Mouse (Mus musculus) liver, postnatal 0 days (tissue): ENCODE results near the gene Plekhm3. TPM values are rescaled to one million over a fixed set of nuclear protein-coding genes. Genes with fewer than 3 reads are reported as not detected.

Experiments used
- ATAC-seq: fragments of 200-750 bp; cut with Nextera tagmentation; 2 replicates; pipeline ENCODE4 v1.8.0; 2017; ENCODE audit warnings: mild to moderate bottlenecking, moderate library complexity
- DNase-seq: peaks from one replicate; pipeline ENCODE4 v3.0.0-alpha.2; 2016
- H3K27ac ChIP-seq: fragments of 300-500 bp; sonication (generic); 2 replicates; pipeline ENCODE4 v1.5.1; 2014; ENCODE audit warnings: antibody characterized with exemption, moderate library complexity, mild to moderate bottlenecking, low read depth
- H3K27me3 ChIP-seq: fragments of 300-500 bp; sonication (generic); 2 replicates; pipeline ENCODE4 v1.6.1; 2014; ENCODE audit warnings: low read length, control low read depth, mixed read lengths; ENCODE audit not compliant: insufficient read depth
- H3K36me3 ChIP-seq: fragments of 300-500 bp; sonication (generic); replicated peaks from 2 replicates; pipeline ENCODE4 v1.6.1; 2014; ENCODE audit warnings: mild to moderate bottlenecking, control low read depth, low read length, moderate library complexity, mixed read lengths; ENCODE audit not compliant: insufficient read depth
- H3K4me1 ChIP-seq: fragments of 300-500 bp; sonication (generic); 2 replicates; pipeline ENCODE4 v1.6.1; 2014; ENCODE audit warnings: antibody characterized with exemption, mild to moderate bottlenecking, control low read depth; ENCODE audit not compliant: insufficient read depth
- H3K4me2 ChIP-seq: fragments of 300-500 bp; sonication (generic); 2 replicates; pipeline ENCODE4 v1.6.1; 2014; ENCODE audit warnings: low read depth, mild to moderate bottlenecking, low read length, moderate library complexity, mixed read lengths
- H3K4me3 ChIP-seq: fragments of 300-500 bp; sonication (generic); 2 replicates; pipeline ENCODE4 v1.5.1; 2014; ENCODE audit warnings: low read depth, low read length
- H3K9ac ChIP-seq: fragments of 300-500 bp; sonication (generic); replicated peaks from 2 replicates; pipeline ENCODE4 v1.6.1; 2014; ENCODE audit warnings: mild to moderate bottlenecking, moderate library complexity
- H3K9me3 ChIP-seq: fragments of 300-500 bp; sonication (generic); 2 replicates; pipeline ENCODE4 v1.6.1; 2016; ENCODE audit warnings: mild to moderate bottlenecking, control low read depth, low read length, mixed read lengths
- CTCF ChIP-seq: sonication (generic); IDR thresholded peaks from 2 replicates; pipeline ENCODE4 v1.5.1; 2016; ENCODE audit warnings: antibody characterized with exemption, low read depth
- EP300 ChIP-seq: IDR thresholded peaks from 2 replicates; pipeline ENCODE4 v1.6.1; 2016; ENCODE audit warnings: antibody characterized with exemption, low read depth, mild to moderate bottlenecking
- WGBS: fragments of 180-500 bp; shearing (Covaris S2); extraction: QIAGEN DNeasy Blood & Tissue Kit; methylation state at CpG from one replicate; pipeline ENCODE4 v1.1.7; 2014; ENCODE audit not compliant: insufficient replicate concordance; 5-methylcytosine and 5-hydroxymethylcytosine counted together
- polyA plus RNA-seq: library from polyadenylated mRNA; unstranded; fragments of >200 nt; fragmentation: Nextera tagmentation; extraction: Ambion mirVana; gene quantifications from 2 replicates; pipeline ENCODE4 v1.2.1, GENCODE M21; 2015

Gene Plekhm3
- polyA plus RNA-seq, 1 experiment from 2014 or later: 1.4 TPM

DNA sequence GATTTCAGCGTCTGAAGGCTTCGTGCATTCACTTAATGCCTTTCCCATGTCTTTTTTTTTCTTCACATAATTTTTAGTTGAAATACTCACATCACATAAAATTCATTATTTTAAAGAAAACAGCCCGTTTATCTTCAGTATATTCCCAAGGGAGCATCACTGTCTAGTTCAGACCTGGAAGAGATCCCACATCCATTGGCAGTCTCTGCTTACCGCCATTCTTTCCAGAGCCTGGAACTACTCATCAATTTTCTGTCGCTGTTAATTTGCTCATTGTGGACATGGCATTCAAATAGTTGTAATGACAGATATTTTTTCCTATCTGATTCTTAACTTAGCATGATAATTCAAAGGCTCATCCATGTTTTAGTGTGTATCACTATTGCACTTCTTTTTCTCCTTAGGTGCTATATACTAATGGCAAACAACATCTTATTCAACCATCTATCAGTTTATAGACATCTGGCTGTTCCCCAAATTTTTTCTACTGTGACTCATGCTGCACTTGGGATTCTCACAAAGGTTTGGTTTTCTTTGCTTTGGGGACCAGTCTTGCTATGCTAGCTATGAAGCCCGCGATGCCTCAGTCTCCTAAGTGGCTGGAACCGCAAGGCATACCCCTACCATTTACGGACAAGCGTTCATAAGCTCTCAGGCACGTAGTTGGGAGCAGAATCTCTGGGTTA is 96.2 kb downstream of the Plekhm3 start:
- Histone ChIP-seq H3K36me3 (no peaks in the 10 kb centered on the region), H3K9me3 (no peaks in the 10 kb centered on the region), H3K9ac (no peak overlapping the region), H3K4me1 (no peaks in the 10 kb centered on the region), H3K4me3 (no peak overlapping the region), H3K27me3 (no peaks in the 10 kb centered on the region), H3K4me2 (no peak overlapping the region), H3K27ac (no peak overlapping the region)
- ATAC-seq (no peak), DNase-seq (no peak)
- 87% methylated on average over 11 of the region's 11 CpGs for WGBS
- no peak for TF ChIP-seq CTCF
- TF ChIP-seq EP300: no peak

DNA sequence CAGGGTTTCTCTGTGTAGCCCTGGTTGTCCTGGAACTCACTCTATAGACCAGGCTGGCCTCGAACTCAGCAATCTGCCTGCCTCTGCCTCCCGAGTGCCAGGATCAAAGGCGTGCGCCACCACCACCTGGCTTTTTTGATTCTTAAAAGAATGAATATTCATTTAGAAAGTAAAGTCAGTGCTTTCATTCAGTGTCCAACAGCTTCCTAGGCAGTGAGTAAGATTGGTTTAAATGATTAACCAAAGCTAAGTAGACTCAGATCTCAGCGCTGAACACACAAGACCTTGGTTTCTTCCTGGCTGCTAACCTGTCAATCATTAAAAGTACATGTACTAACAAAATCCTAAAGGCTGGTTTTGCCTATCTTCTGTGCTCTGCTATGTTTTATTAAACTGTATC is 96.8 kb downstream of the Plekhm3 start:
- Histone ChIP-seq H3K27ac (no peak overlapping the region), H3K9me3 (no peaks in the 10 kb centered on the region), H3K9ac (no peak overlapping the region), H3K4me1 (no peaks in the 10 kb centered on the region), H3K36me3 (no peaks in the 10 kb centered on the region), H3K4me3 (no peak overlapping the region), H3K4me2 (no peak overlapping the region), H3K27me3 (no peaks in the 10 kb centered on the region)
- peak; percentile 62; the same call in 1 of the 2 replicates for ATAC-seq
- DNase-seq: no peak
- TF ChIP-seq CTCF: no peak
- TF ChIP-seq EP300: no peak
- 59% methylated on average over 5 of the region's 5 CpGs for WGBS

DNA sequence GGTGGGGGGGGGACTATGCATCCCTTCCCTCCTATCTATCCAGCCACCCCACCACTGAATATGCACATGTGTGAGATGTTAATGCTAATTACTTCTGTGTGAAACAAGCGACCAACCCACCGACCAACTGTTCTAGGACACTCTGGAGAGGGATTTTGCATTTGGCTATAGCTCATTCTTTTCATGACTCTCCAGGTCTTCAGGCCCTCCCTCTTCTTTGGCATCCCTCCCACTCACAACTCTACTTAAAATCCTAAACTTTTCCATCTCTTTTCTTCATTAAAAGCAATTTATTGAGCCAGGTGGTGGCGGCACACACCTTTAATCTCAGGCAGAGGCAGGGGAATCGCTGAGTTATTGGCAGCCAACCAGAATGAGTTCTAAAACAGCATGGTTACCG is 101.8 kb downstream of the Plekhm3 start:
- Histone ChIP-seq H3K9ac (no peak overlapping the region), H3K36me3 (no peaks in the 10 kb centered on the region), H3K27ac (no peak overlapping the region), H3K4me1 (0 out of 2 replicates have a peak, but pooled peaks cover 5% of the 10 kb centered on the region), H3K4me3 (no peak overlapping the region), H3K27me3 (no peaks in the 10 kb centered on the region), H3K9me3 (no peaks in the 10 kb centered on the region), H3K4me2 (no peak overlapping the region)
- TF ChIP-seq EP300: no peak
- TF ChIP-seq CTCF: no peak
- WGBS: 69% methylated on average over 5 of the region's 5 CpGs
- ATAC-seq: no peak
- DNase-seq: no peak

- Histone ChIP-seq H3K36me3 (no peaks in the 10 kb centered on the region), H3K4me1 (0 out of 2 replicates have a peak, but pooled peaks cover 5% of the 10 kb centered on the region), H3K27ac (no peak overlapping the region), H3K9me3 (no peaks in the 10 kb centered on the region), H3K9ac (no peak overlapping the region), H3K4me3 (no peak overlapping the region), H3K4me2 (no peak overlapping the region), H3K27me3 (no peaks in the 10 kb centered on the region)
- WGBS: 68% methylated on average over 5 of the region's 5 CpGs
- DNase-seq: no peak
- ATAC-seq: peak; percentile 35; the same call in 1 of the 2 replicates
- TF ChIP-seq EP300 (no peak), CTCF (no peak)
These were observed 102.6 kb downstream of the Plekhm3 start for GRCm38 (mm10) chr1:64853738-64854730.

- ATAC-seq: no peak
- H3K9me3 ChIP-seq: no peaks in the 10 kb centered on the region
- TF ChIP-seq CTCF (no peak), EP300 (no peak)
- 76% methylated on average over 2 of the region's 2 CpGs for WGBS
- no peaks in the 10 kb centered on the region for H3K36me3 ChIP-seq
- H3K4me1 ChIP-seq: 0 out of 2 replicates have a peak, but pooled peaks cover 5% of the 10 kb centered on the region
- H3K27ac ChIP-seq: no peak overlapping the region
- no peak for DNase-seq
- no peak overlapping the region for H3K4me3 ChIP-seq
- no peak overlapping the region for H3K9ac ChIP-seq
- no peaks in the 10 kb centered on the region for H3K27me3 ChIP-seq
- H3K4me2 ChIP-seq: no peak overlapping the region
These were observed 103.4 kb downstream of the Plekhm3 start for GRCm38 (mm10) chr1:64853244-64853643.

- ATAC-seq: no peak
These were observed 104.4 kb downstream of the Plekhm3 start for GRCm38 (mm10) chr1:64852272-64852671.

More at GRCm38 (mm10) chr1:64852272-64852671, 104.4 kb downstream of the Plekhm3 start:
- no peak overlapping the region for H3K4me3 ChIP-seq
- no peak for DNase-seq
- no peaks in the 10 kb centered on the region for H3K27me3 ChIP-seq
- TF ChIP-seq EP300: no peak
- TF ChIP-seq CTCF: no peak
- no peak overlapping the region for H3K9ac ChIP-seq
- 63% methylated on average over 2 of the region's 2 CpGs for WGBS
- no peaks in the 10 kb centered on the region for H3K9me3 ChIP-seq
- no peak overlapping the region for H3K27ac ChIP-seq
- H3K4me2 ChIP-seq: no peak overlapping the region
- no peaks in the 10 kb centered on the region for H3K36me3 ChIP-seq
- 0 out of 2 replicates have a peak, but pooled peaks cover 5% of the 10 kb centered on the region for H3K4me1 ChIP-seq
